18 mouse cellular contexts compared by ENCODE assay signal in genomic region chr6:24591525-24592218, GRCm38 (mm10). TPM values are rescaled to one million over a fixed set of nuclear protein-coding genes. Genes with fewer than 3 reads are reported as not detected.
DNase-seq lines count a peak whose midpoint lies in the region; ATAC-seq and TF ChIP-seq lines count a peak whose summit lies in the region.
"Had no signal": no experiment of that assay in that cellular context is flagged by ENCODE, and none has a peak within 500 bp of the region (broad histone marks: within the 10 kb centered on the region; RNA-seq: fewer than 3 reads in every experiment).

No protein-coding gene starts in this region.

- no peak overlapping the region for H3K4me2 ChIP-seq in heart, embryonic 16.5 days (ENCODE audit: low read depth, low read length)
- H3K4me2 ChIP-seq in lung, embryonic 14.5 days: no peak overlapping the region
- no peak overlapping the region for H3K4me2 ChIP-seq in embryonic facial prominence, embryonic 11.5 days (ENCODE audit: low read depth, low read length)
- H3K4me2 ChIP-seq in lung, postnatal 0 days (replicated peaks; ENCODE audit: low read depth, low read length): no peak overlapping the region
- H3K4me2 ChIP-seq: heart, embryonic 13.5 days; liver, embryonic 11.5 days; neural tube, embryonic 12.5 days had no signal

- 41% methylated on average over 10 of the region's 10 CpGs for WGBS in heart, embryonic 16.5 days
- WGBS in lung, embryonic 14.5 days: 21% methylated on average over 10 of the region's 10 CpGs
- WGBS in embryonic facial prominence, embryonic 11.5 days: 38% methylated on average over 10 of the region's 10 CpGs
- 27% methylated on average over 10 of the region's 10 CpGs for WGBS in lung, postnatal 0 days

- H3K4me3 ChIP-seq in heart, embryonic 16.5 days (ENCODE audit: low read length): no peak overlapping the region
- H3K4me3 ChIP-seq in lung, embryonic 14.5 days (ENCODE audit: low read depth, low read length): no peak overlapping the region
- no peak overlapping the region for H3K4me3 ChIP-seq in embryonic facial prominence, embryonic 11.5 days (ENCODE audit: low read depth, low read length)
- H3K4me3 ChIP-seq in lung, postnatal 0 days (ENCODE audit: low read depth, low read length): no peak overlapping the region
- H3K4me3 ChIP-seq: heart, embryonic 13.5 days; neural tube, embryonic 12.5 days had no signal

- TF ChIP-seq EP300 in lung, postnatal 0 days (IDR thresholded peaks at IDR 0.05): no peak

- no peak for TF ChIP-seq CTCF in lung, embryonic 14.5 days (IDR thresholded peaks at IDR 0.05; ENCODE audit: low read depth)
- TF ChIP-seq CTCF in lung, postnatal 0 days (IDR thresholded peaks at IDR 0.05): no peak

- H3K27me3 ChIP-seq in heart, embryonic 16.5 days (ENCODE audit: control insufficient read depth, insufficient read depth, low read length): no peaks in the 10 kb centered on the region
- no peaks in the 10 kb centered on the region for H3K27me3 ChIP-seq in lung, embryonic 14.5 days (ENCODE audit: insufficient read depth, low read length)
- no peaks in the 10 kb centered on the region for H3K27me3 ChIP-seq in embryonic facial prominence, embryonic 11.5 days (ENCODE audit: control insufficient read depth, insufficient read depth, low read length)
- H3K27me3 ChIP-seq in lung, postnatal 0 days (replicated peaks; ENCODE audit: insufficient read depth, low read length): no peaks in the 10 kb centered on the region
- H3K27me3 ChIP-seq: heart, embryonic 13.5 days; neural tube, embryonic 12.5 days had no signal

- ATAC-seq in heart, embryonic 16.5 days (replicated peaks; ENCODE audit: extremely low read depth, insufficient read depth, low FRiP score): no peak
- ATAC-seq in lung, embryonic 14.5 days (ENCODE audit: insufficient read depth): peak; percentile 92
- ATAC-seq in embryonic facial prominence, embryonic 11.5 days (replicated peaks; ENCODE audit: insufficient number of reproducible peaks, low FRiP score, low TSS enrichment, low read depth): peak; percentile 85
- peak; percentile 92 for ATAC-seq in lung, postnatal 0 days

- intact Hi-C loops in heart, postnatal 25 days (cut with DNase I): no loop called here

- peaks cover 12% of the 10 kb centered on the region for H3K4me1 ChIP-seq in heart, embryonic 16.5 days (ENCODE audit: control insufficient read depth, insufficient read depth, low read length)
- 0 out of 2 replicates have a peak, but pooled peaks cover 5% of the 10 kb centered on the region for H3K4me1 ChIP-seq in lung, embryonic 14.5 days (ENCODE audit: insufficient read depth)
- H3K4me1 ChIP-seq in embryonic facial prominence, embryonic 11.5 days (ENCODE audit: control insufficient read depth, insufficient read depth, low read length): no peaks in the 10 kb centered on the region
- no peaks in the 10 kb centered on the region; the same call in 1 of the 2 replicates for H3K4me1 ChIP-seq in lung, postnatal 0 days (ENCODE audit: insufficient read depth, low read depth, low read length)
- H3K4me1 ChIP-seq: neural tube, embryonic 12.5 days had no signal

- peak overlapping the region; percentile 42 for H3K27ac ChIP-seq in heart, embryonic 16.5 days (ENCODE audit: low read length)
- peak overlapping the region; percentile 40; the same call in 1 of the 2 replicates for H3K27ac ChIP-seq in lung, embryonic 14.5 days (ENCODE audit: low read depth)
- no peak overlapping the region for H3K27ac ChIP-seq in embryonic facial prominence, embryonic 11.5 days (replicated peaks; ENCODE audit: low read depth, low read length)
- H3K27ac ChIP-seq in lung, postnatal 0 days (ENCODE audit: low read length): peak overlapping the region; percentile 23; the same call in 1 of the 2 replicates
- H3K27ac ChIP-seq: heart, embryonic 13.5 days; neural tube, embryonic 12.5 days had no signal

- H3K9me3 ChIP-seq in heart, embryonic 16.5 days (replicated peaks; ENCODE audit: control insufficient read depth, low read length): no peaks in the 10 kb centered on the region
- H3K9me3 ChIP-seq in lung, embryonic 14.5 days (ENCODE audit: low read depth, low read length): no peaks in the 10 kb centered on the region
- H3K9me3 ChIP-seq in embryonic facial prominence, embryonic 11.5 days (replicated peaks; ENCODE audit: control insufficient read depth, low read length): no peaks in the 10 kb centered on the region
- H3K9me3 ChIP-seq in lung, postnatal 0 days (ENCODE audit: low read length): no peaks in the 10 kb centered on the region
- H3K9me3 ChIP-seq: G1E; heart, embryonic 13.5 days; neural tube, embryonic 12.5 days had no signal

- DNase-seq in heart, postnatal 25 days (ENCODE audit: low spot score): no peak
- DNase-seq in lung, embryonic 14.5 days: peak; percentile 70
- no peak for DNase-seq in lung, postnatal 4 days
- peak; percentile 63 for DNase-seq in embryonic facial prominence, embryonic 11.5 days (ENCODE audit: low spot score)
- DNase-seq in lung, postnatal 0 days (ENCODE audit: low spot score): peak; percentile 56
- no peak for DNase-seq in thymus, adult 18-20 months
- DNase-seq: adrenal gland, adult 2 months; cerebellum, adult 11-12 months; gastrocnemius, postnatal 10 days; kidney, adult 8-10 months; right cerebral cortex, postnatal 14 days had no signal

- no peaks in the 10 kb centered on the region for H3K36me3 ChIP-seq in heart, embryonic 16.5 days (ENCODE audit: control insufficient read depth, insufficient read depth)
- no peaks in the 10 kb centered on the region for H3K36me3 ChIP-seq in lung, embryonic 14.5 days (ENCODE audit: insufficient read depth)
- H3K36me3 ChIP-seq in embryonic facial prominence, embryonic 11.5 days (replicated peaks; ENCODE audit: control insufficient read depth, insufficient read depth, low read depth, low read length): no peaks in the 10 kb centered on the region
- H3K36me3 ChIP-seq in lung, postnatal 0 days (ENCODE audit: insufficient read depth, low read length): no peaks in the 10 kb centered on the region
- H3K36me3 ChIP-seq: G1E; heart, embryonic 13.5 days; neural tube, embryonic 12.5 days had no signal

- H3K9ac ChIP-seq in heart, embryonic 16.5 days (ENCODE audit: low read length): no peak overlapping the region
- no peak overlapping the region for H3K9ac ChIP-seq in lung, embryonic 14.5 days
- no peak overlapping the region for H3K9ac ChIP-seq in embryonic facial prominence, embryonic 11.5 days (replicated peaks; ENCODE audit: low read length)
- no peak overlapping the region for H3K9ac ChIP-seq in lung, postnatal 0 days (replicated peaks; ENCODE audit: low read depth)
- H3K9ac ChIP-seq: heart, embryonic 13.5 days; neural tube, embryonic 12.5 days had no signal

RNA-seq across cellular contexts. Expression of gene Lmod2, which starts 5.9 kb away (rescaled TPM):
- 49.6 and 52.6 TPM in 2 replicates for polyA plus RNA-seq in heart, embryonic 16.5 days (2015; fragmentation: Nextera tagmentation; extraction: Ambion mirVana)
- 100 to 1,000 TPM; 681 to 701 TPM for total RNA-seq in heart, postnatal 25 days (2021)
- polyA plus RNA-seq in lung, embryonic 14.5 days (2014; fragmentation: Nextera tagmentation; extraction: Ambion mirVana): 0.09 and 0.61 TPM in 2 replicates
- polyA plus RNA-seq in embryonic facial prominence, embryonic 11.5 days (2014; fragmentation: Nextera tagmentation; extraction: Ambion mirVana): 0.34 TPM in 1 of 2 replicates, not detected in the other
- polyA plus RNA-seq in lung, postnatal 0 days (2015; fragmentation: Nextera tagmentation; extraction: Ambion mirVana): 0.47 and 0.83 TPM in 2 replicates
- total RNA-seq: common myeloid progenitor, adult 5-6 weeks; megakaryocyte progenitor cell, adult 5-6 weeks had no signal
- polyA plus RNA-seq: adrenal gland, adult 2 months; G1E; neural tube, embryonic 12.5 days had no signal

Comparison
In these comparisons a context has a peak if more than half of its experiments do, and no peak if none do; other contexts are left out.
1. DNase-seq: peak in lung, embryonic 14.5 days (single experiment), embryonic facial prominence, embryonic 11.5 days (single experiment) and lung, postnatal 0 days (single experiment); none in heart, postnatal 25 days (single experiment), lung, postnatal 4 days (0 of 2) and thymus, adult 18-20 months (0 of 2).
2. RNA of gene Lmod2, which starts 5.9 kb away (polyA plus RNA-seq): 49.6 to 52.6 TPM in heart, embryonic 16.5 days; 0.47 to 0.83 TPM in lung, postnatal 0 days, 0.34 TPM in embryonic facial prominence, embryonic 11.5 days and 0.09 to 0.61 TPM in lung, embryonic 14.5 days; every median in the first group is over 10 times any median in the second.